Mouse (Mus musculus): ENCODE results near the gene Cachd1.

Gene Cachd1

DNA sequence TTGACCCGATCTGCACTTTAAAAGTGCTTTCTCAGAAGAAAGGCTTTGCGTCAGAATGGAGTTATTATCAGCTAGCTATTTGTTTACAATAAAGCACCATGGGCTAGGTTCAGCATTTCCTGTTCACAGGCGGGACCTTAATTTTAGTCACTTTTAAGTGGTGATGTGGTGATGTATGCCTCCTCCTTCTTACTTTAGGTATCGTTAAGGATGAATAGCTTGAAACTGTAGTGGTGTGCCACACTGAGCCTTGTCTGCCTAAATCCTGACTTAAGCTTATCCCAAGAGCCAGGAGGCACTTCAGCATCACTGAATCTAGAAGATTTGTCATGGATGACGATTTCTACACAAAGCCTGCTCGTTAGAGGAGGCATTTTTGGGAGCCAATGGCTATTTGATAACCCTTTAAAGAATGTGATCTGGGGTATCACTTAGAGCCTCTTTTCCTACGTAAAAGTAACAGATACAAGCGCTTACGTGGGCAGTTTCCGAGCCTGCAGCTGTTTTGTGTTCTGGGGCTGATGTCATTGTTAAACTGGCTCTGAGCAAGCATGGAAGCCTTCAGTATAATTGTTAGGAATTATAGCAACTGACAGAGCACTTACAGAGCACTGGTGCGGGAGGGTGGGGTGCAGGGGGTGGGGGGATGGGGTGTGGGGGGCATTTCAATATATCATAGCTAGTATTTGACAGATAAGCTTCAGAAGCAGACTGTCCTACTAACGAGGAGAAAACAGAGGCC, 89.7 kb downstream of the Cachd1 start:
- DNase-seq (ENCODE audit: low spot score): peak; percentile 30

DNA sequence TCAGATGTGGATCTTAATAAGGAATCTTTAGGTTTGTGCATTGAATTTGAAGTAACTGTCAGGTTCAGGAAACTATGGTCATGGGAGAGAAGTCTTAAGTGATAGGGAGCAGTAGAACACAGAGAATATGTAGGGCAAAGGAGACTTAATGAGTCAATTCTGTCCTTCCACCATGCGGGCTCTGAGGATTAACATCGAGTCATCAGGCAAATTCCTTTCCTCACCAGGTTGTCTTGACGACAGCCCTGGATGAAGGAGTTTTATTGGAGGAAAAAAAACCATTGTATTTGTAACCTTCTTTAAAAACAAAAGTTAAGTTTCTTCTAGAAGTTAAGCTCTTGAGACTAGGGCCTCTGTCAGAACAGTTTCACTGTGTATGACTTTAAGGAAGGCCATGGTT, 100.9 kb downstream of the Cachd1 start:
- DNase-seq (ENCODE audit: low spot score): no peak

DNA sequence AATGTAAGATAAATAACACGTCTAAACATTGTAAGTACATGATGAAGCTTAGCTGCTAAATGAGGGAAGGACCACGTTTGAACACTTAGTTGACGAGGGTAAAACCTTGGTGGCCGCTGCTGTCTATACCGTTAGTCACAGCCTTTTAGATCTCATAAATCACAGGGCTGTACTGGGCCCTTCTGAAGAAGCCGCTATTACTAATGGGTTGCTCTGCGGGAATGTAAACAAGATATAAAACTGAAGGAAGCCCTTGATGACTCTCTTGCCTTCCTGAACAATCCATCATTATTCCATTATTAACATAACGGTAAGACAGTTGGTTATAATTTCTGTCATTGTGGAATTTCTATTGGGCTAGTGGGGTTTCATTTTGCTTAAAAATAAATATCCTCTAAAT, 102.9 kb downstream of the Cachd1 start:
- DNase-seq (ENCODE audit: low spot score): no peak

DNA sequence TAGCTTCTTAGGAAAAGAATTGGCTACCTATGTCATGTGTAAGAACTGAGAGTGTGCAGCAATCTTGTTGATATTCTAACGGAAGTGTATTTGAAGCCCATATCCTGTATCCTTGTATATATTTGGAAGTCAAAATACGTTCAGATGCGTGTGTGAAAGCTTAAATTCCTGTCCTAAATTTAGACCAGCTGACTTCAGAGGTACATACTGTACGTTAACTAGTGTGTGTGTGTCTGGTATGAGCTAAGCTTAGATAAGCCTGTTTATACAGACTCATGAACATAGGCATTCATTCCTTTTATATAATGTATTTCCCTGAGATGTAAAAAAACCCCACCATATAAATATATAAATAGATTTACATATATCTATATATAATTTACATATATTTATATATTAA, 103.6 kb downstream of the Cachd1 start:
- no peak for DNase-seq (ENCODE audit: low spot score)

DNA sequence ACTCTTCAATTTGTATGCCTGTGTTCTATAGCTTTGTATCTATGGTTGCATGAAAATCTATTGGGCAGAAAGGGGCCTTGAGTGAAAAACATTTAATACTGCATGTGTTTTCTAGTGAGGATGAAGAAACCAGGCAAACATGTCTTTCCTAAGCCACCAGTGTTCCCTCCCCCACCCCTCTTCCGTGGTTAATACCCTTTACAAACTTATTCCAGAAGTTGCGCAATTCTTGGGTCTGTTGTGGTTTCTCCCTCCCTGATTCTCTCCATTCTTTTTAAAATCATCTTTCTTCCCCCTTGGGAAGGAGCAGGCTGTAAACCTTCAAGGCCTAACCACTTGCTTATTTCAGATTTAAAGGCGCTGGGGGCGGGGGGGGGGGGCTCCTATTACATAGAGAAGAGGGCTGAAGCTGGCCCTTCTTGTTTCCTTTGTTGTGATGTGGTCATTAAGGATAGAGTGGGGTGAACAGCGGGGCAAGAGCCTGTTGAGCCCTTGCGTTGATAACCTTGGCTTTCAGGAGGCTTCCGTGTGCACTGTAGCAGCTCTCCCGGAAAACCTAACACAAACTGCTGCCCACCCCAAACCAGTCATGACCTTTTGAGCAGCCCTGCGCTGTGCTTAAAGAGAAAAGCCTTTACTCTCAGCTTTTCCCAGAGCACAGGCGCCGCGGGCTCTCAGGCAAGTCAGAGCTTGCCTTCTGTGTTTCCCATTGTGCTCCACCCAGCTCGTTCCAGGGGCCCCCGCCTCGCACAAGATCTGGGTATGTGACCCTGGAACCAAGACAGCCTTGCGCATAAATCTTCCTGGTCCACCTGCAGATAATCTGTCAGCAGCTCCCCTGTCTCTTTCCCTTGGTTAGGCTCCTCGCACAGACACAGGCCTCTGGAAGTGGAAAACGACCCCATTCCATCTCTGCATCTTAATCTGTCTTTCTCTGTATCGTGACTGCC, 109.6 kb downstream of the Cachd1 start:
- DNase-seq (ENCODE audit: low spot score): peak; percentile 48

DNA sequence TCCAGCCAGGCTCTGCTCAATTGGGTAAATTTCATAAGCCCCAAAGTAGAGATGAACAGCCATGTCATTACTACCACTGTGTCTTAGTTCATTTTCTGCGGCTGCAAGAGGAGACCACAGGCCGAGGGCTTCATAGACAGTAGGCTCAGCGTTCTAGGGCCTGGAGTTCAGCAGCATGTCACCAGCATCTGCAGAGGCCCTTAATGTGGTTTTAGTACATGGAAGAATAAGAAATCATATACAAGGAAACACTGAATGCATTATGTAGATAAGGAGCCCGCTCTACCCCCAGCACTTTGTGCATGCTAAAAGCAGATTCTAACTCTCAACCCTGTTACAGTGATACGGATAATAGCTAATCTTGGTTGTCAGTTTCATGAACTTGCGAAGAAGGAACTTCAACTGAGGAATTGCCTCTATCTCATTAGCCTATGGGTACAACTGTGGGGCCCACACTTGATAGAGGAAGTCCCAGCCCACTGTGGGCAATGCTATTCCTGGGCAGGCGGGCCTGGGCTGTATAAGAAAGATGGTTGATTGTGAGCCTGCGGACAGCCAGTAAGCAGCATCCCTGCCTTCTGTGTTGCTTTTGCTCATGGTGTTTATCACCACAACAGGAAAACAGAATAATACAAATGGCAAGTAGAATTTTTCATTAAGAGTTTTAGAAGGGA, 110.4 kb downstream of the Cachd1 start:
- DNase-seq (ENCODE audit: low spot score): peak; percentile 13

DNA sequence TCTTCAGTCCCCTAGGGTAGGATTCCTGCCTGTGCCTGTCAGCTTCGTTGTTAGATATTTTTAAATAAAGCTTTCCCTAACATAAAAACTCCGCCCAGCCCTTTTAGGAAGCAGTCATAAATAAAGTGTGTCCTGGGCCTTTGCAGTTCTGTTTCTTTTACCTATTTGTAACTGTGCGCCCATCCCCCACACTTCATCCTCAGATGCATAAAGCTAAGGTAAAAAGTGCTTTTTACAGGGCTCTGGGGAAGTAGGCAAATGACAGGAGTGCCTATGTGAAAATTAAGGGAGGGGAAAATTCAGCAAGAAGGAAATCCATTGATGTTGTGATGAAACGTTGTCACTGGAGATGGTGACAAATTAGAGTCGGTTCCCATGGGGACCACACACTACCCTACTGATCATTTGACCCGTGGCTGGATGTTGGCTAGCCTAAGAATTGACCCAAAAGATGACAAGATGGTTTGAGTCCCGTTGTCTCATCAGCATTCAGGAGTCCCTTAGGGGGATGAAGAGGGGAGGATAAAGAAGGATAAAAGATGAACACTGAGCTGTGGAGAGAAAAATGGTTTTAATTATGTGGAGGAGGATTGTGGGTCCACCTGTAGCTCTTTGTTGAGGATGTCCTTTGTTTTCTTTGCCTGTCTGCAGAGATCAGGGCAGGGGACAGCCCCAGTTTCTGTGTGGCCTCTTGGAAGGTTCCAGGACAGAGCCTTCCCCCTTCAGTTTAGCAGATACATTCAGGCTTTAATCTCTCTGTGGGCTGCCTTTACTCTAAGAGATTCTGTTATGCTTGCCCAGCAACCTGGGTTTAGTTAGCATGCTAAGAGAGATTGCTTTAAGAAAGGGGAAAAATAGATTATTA, 113.9 kb downstream of the Cachd1 start:
- DNase-seq (ENCODE audit: low spot score): peak; percentile 37

DNA sequence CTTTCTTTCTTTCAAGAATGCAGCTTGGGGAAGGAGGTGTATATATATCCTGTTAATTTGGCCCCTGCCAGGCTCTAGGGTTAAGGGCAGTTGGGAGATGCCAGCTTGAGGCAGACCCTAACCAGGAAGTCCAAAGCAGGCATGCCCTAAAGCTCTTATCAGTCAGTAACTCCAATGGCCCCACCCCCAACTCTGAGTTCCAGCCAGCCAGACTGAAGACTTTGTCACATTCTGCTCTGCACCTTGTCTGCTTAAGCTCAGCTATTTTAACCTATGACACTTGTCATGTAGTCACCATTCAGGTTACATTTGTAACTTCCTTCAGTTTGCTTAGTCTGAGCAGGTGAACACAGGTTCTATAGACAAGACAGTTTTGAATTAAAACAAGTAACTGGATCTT, 117.3 kb downstream of the Cachd1 start:
- DNase-seq (ENCODE audit: low spot score): no peak

DNA sequence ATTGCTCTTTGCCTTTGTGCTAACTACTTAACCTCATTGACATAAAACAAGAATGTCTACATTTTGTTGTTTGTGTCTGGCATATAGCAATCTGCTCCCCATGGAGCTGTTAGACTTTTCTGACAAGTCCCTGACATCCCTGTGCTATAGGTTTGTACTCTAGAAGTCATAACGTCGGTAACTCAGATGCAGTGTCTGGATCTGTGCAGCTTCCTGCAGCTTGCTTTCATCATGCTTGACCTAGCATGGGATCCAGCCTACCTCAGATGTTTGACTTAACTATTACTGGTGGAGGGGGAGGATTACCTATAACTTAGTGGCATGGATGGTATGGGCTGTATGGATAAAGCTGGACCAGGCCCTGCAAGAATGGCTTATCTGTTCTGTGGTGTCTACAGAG, 117.7 kb downstream of the Cachd1 start:
- no peak for DNase-seq (ENCODE audit: low spot score)

DNA sequence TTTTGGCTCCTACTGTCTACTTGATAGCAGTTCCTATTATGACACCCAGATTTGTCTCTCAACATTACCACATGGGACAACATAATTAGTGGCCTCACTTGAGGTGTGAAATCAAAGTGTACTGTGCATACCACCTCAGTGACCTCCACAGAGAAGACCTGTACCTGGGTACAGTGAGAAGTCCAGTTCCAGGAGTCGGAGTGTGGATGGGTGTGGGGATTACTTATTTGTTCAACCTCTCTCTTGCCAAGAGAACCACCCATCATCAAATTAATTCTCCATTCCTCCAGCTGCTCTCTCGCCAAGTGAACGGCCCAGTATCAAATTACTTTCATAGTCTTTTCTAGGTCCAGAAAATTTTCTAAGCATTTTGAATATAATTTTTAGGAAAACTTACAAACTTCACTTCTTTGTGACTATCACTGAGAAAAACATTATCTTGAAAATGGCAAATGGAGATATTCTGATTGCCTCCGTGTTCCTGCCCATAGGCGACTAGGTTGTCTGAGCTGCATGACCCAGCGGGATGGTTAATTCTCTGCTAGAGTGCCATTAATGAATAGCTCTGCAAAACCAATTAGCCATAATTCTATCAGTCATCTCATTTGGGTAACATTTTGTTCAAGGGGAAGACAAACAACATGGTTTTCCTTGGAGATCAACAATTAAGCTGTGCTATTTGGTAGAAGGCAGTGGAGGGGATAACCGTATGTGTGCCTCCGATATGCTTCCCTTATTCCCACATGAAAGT, 120.0 kb downstream of the Cachd1 start:
- DNase-seq (ENCODE audit: low spot score): no peak

DNA sequence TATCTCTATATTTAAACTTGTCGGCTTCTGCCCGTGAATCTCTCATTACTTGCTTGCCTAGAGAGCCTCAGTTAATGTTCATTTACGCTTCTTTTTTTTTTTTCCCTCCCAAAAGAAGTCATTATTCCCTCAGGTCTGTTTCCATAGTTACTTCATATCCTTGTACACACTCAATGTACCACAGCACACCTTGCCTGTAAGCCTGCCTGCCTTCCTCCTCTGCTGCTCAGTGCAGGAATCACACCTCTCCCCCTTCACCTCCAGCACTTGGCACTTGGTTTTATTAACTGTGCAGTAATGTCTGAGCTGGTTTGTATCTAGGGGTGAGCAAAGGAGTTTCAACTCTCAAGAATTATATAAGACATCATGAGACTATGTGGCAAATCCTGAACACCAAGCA, 121.5 kb downstream of the Cachd1 start:
- DNase-seq (ENCODE audit: low spot score): no peak

DNA sequence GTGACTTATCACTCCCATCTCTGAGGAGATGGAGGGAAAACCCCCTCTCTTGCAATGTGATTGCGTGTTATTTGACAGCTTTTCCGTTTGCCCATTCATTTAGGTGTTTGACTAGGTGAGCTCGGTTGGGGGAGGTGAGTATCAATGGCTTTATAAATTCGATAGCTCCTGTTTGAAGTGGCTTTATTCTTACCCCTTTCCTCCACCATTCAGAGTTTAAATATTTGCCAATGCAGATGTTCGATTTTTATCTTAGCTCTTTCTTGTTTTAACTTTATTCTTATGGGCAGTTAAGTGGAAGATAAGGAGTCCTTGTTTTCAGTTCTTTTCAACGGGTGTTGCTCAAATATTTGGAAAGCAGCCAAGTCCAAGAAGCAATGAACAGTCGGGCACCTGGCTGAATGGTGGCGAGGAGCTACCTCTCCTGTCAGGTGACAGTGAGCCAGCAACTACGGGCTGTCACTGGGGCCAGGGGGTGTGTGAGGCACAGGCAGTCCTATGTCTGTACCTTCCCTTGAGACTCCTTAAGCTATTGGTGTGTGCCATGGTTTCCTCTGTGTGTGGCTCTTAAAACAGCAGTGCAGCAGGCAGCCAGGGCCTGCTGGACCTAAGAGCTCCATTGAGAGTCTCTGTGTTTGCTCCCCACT, 133.3 kb downstream of the Cachd1 start:
- no peak for DNase-seq (ENCODE audit: low spot score)

DNA sequence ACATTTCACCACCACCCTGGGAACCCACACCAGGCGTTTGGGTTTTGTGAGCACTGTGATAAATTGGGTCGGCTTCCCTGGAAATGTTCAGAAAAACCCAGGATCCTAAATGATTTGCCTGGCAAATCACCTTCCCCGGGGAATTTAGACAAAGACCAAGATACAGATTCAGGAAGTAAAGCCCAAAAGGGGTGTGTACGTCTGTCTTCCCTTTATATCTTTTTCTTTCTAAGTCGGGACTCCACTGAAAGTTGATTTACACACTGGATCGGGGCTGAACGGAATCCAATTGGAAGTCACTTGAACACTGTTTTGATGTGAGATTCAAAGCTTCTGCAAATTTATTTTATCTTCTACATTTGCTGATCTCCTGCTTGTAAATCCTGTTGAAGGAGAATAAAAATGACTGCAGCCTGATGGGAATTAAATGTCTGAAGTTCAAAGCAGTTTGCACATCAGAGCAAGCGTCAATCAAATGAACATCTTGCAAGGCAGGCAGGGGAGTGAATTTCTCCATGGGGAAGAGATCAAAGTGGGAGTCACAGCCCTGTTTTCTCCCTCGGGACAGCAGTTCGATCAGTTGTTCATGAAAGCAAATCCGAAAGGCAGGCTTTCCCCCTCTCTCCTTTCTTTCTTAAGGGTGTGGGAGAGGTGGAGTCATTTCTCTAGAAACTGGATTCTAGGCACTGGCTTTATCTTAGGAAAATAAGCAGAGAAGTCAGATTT, 134.3 kb downstream of the Cachd1 start:
- DNase-seq (ENCODE audit: low spot score): peak; percentile 21

DNA sequence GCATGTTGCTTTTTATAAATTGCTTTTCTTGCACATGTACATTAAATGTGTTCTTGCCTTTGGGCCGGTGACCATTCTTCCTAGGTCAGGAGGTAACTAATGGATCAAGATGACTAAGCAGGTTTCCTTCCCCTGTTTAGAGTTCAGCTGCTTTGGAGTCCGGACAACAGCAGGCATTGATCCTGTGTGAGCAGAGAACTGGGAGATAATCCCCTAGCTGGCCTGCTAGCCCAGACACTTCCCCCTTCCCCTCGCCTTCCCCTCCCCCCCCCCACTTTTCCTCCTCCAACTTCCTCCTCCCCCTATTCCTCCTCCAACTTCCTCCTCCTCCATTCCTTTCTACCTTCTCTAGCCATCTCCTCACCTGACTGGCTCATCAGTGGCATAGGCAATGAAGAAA, 135.2 kb downstream of the Cachd1 start:
- DNase-seq (ENCODE audit: low spot score): peak; percentile 25

DNA sequence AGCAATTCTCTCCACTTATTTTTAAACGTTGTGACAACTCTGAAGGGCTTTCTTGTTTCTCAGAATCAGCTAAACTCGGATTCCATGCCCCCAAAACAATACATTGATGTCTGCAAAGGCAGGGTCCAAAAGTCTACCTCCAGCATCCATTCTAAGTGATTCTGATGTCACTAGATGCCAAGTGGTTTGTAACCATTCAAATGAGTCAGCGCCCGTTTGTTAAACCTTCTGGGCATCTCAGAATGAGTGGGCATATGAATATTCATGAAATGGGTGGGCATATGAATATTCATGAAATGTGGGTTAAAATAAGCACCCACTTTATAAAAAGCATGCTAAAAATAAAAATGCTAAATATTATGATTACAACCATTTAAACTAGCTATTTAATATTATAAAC, 137.2 kb downstream of the Cachd1 start:
- DNase-seq (ENCODE audit: low spot score): no peak

DNA sequence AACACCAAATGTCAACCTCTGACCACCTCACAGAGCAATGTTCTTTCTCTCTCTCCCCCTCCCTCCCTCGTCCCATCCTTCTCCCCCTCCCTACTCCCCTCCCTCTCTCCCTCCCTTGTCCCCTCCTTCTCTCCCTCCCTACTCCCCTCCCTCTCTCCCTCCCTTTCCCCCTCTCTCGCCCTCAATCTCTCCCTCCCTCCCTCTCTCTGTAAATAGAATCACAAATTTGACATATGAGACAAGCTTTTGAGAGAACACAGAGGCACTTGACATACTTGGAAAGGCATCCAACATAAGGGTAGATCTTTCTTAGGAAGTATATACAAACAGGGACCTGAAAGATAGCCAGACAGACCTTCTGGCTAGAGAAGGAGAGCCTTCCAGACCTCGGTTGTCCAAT, 138.1 kb downstream of the Cachd1 start:
- no peak for DNase-seq (ENCODE audit: low spot score)

DNA sequence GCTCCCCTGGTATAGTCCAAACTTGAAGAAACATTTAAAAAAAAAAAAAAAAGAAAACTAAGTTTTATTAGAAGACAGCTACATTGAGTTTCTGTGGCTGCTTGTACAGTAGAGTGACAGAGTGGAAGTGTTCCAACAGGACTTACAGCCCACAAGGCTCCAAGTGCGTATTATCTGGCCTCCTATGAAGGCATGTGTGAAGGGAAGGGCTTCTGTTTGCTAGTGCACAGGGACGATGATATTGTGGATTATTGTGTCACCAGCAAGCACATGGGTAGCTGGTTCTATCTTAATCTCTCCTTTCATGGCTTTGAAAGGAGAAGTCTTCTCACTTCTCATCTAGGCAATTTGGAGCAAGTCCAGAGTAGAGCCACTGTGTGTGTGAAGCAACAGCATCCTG, 138.6 kb downstream of the Cachd1 start:
- no peak for DNase-seq (ENCODE audit: low spot score)

DNA sequence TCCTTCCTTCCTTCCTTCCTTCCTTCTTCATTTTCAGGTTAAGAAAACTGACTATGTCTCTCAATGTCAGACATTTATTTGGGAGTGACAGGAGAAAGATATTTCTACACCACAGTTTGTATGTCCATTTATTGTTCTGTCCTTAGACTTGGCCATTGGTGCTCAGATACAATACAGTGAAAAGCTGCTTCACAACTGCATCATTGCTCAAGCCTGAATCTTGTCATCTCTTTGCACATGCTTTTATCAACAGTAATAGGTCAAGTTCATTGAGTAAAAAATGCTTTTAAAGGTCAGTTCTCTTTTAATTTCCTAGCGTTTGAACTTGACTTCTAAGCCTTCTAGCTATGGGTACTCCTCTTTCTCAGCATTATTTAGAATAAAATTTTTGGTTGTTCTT, 141.0 kb downstream of the Cachd1 start:
- DNase-seq (ENCODE audit: low spot score): no peak

DNA sequence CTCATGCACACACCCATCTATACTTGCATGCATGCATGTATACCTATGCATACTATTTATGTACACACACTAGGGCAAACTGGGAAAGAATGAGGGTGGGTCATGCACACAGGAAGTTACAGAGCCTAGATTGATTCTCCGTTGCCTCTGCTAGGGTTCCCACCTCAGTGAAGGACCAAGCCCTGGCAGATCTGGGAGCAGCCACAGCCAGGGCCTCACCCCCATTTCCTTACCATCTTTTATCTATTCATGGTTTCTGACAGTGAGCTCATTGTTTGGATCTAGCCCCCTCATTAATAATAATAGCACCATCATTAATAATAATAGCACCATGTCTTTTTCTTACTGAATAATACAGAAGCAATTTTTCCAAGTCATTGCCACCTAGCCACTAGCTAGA, 143.9 kb downstream of the Cachd1 start:
- peak; percentile 14 for DNase-seq (ENCODE audit: low spot score)

Measured in retina, embryonic 14.5 days (tissue).